Mouse (Mus musculus): ENCODE data around the gene Tmcc2. TPM values are rescaled to one million over a fixed set of nuclear protein-coding genes. Genes with fewer than 3 reads are reported as not detected.

Tmcc2 gene
- polyA plus RNA-seq, 1 experiment from 2014 or later, result 37.2 TPM

DNA sequence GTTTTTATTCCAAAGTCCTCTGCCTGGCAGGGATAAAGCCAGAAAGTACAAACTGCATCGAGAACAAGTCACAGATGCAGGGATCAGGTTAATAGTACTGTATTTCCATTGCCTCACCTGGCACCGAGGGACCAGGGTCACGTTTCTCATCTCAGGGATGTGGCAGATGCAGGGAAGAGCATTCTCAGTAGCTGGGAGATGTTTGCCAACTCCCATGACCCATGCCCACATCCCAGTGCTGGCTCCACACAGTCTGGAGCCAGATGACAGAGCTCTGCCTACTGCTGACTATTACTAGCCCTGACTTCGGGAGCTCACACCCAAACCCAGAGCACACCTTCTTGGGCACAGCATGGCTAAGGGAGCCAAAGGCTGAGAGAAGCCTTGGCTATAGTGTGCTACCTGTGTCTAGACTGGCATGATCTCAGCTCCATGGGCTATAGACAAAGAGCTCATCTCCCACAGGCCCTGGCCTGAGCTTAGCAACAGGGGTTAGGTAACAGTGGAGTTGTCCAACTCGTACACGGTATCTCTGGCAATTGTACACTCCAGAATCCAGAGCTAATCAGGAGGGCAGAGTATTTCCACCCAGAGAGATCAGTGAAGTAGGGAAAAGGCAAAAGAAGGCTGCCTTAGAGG is 18.1 kb downstream of the Tmcc2 start:
- H3K36me3 ChIP-seq (ENCODE audit: insufficient read depth, low read length), result no peaks in the 10 kb centered on the region
- DNase-seq (ENCODE audit: low spot score) (no peak), ATAC-seq (no peak)
- no peak overlapping the region for H3K9ac ChIP-seq (replicated peaks; ENCODE audit: low read depth)
- TF ChIP-seq CTCF (IDR thresholded peaks at IDR 0.05) (no peak), EP300 (IDR thresholded peaks at IDR 0.05) (no peak)
- no peak overlapping the region for H3K4me2 ChIP-seq (replicated peaks; ENCODE audit: low read depth, low read length)
- no peaks in the 10 kb centered on the region for H3K27me3 ChIP-seq (replicated peaks; ENCODE audit: insufficient read depth, low read length)
- H3K4me3 ChIP-seq (ENCODE audit: low read depth, low read length), result no peak overlapping the region
- peaks cover 61% of the 10 kb centered on the region for H3K4me1 ChIP-seq (ENCODE audit: insufficient read depth, low read depth, low read length)
- peak overlapping the region; percentile 75; the same call in 1 of the 2 replicates for H3K27ac ChIP-seq (ENCODE audit: low read length)
- 81% methylated on average over 6 of the region's 6 CpGs for WGBS
- H3K9me3 ChIP-seq (ENCODE audit: low read length), result no peaks in the 10 kb centered on the region

DNA sequence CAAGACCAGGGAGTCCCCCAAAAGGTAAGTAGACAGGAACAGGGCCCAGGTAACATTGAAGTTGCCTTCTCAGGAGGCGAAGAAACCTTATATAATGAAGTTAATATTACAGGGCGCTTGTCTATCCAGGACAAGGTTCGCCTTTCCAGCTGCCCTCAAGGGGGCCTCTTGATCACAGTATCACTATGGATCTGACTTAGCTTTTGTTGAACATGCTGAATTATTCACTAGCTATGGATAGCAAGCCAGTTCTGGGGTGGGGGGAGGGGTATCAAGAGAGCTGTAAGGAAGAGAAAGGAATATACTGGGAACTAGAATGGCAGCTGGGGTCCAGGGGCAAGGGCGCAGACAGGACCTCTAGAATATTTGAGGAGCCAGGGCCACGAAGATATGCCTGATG is 18.7 kb downstream of the Tmcc2 start:
- H3K4me1 ChIP-seq (ENCODE audit: insufficient read depth, low read depth, low read length), result peaks cover 57% of the 10 kb centered on the region
- H3K9ac ChIP-seq (replicated peaks; ENCODE audit: low read depth), result no peak overlapping the region
- DNase-seq (ENCODE audit: low spot score), result no peak
- H3K4me2 ChIP-seq (replicated peaks; ENCODE audit: low read depth, low read length), result no peak overlapping the region
- no peaks in the 10 kb centered on the region for H3K27me3 ChIP-seq (replicated peaks; ENCODE audit: insufficient read depth, low read length)
- 78% methylated on average over 5 of the region's 5 CpGs for whole genome bisulfite sequencing
- no peaks in the 10 kb centered on the region for H3K9me3 ChIP-seq (ENCODE audit: low read length)
- no peaks in the 10 kb centered on the region for H3K36me3 ChIP-seq (ENCODE audit: insufficient read depth, low read length)
- H3K27ac ChIP-seq (ENCODE audit: low read length), result no peak overlapping the region
- no peak overlapping the region for H3K4me3 ChIP-seq (ENCODE audit: low read depth, low read length)
- no peak for ATAC-seq
- TF ChIP-seq EP300 (IDR thresholded peaks at IDR 0.05) (no peak), CTCF (IDR thresholded peaks at IDR 0.05) (no peak)

DNA sequence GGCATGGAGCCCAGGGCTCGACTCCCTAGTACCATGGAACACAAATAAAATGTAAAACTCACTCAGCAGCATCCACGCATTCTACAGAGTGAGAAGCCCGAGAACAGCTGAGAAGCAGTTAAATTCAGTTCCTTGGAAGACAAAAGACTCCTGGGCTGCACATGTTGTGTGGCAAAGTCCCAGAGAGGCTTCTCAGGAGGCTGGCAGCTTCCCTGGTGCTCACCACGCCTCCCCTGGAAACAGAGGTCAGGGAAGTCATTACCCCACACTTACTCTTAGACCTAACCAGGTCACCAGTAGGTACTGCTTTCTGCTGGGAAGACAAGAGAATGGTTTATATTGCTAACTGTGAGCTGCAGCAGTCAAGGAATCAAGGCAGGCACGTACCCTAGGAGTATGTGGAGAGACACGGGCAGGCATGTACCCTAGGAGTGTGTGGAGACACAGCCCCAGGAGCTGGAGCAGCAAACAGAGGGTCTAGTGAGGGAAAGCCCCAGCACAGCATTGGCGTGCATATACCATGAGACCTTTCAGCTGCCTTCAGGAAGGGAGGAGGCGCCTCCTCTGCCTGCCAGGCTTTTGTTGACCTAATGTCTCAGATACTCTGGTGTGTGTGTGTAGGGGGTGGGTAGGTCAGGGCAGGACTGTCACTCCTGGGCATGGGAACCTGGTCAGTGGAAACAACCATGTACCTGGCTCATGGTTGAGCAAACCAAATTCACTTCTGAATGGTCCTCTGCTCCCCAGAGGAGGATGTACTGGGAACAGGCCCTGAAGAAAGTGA is 19.6 kb downstream of the Tmcc2 start:
- WGBS, result 41% methylated on average over 8 of the region's 8 CpGs
- Histone ChIP-seq H3K27ac (ENCODE audit: low read length) (peak overlapping the region; percentile 51), H3K27me3 (replicated peaks; ENCODE audit: insufficient read depth, low read length) (no peaks in the 10 kb centered on the region), H3K4me2 (replicated peaks; ENCODE audit: low read depth, low read length) (no peak overlapping the region), H3K9ac (replicated peaks; ENCODE audit: low read depth) (no peak overlapping the region), H3K36me3 (ENCODE audit: insufficient read depth, low read length) (no peaks in the 10 kb centered on the region), H3K4me1 (ENCODE audit: insufficient read depth, low read depth, low read length) (peaks cover 50% of the 10 kb centered on the region), H3K9me3 (ENCODE audit: low read length) (no peaks in the 10 kb centered on the region), H3K4me3 (ENCODE audit: low read depth, low read length) (no peak overlapping the region)
- TF ChIP-seq CTCF (IDR thresholded peaks at IDR 0.05) (no peak), EP300 (IDR thresholded peaks at IDR 0.05) (peak; percentile 39; the same call in 1 of the 2 replicates)
- peak; percentile 69 for DNase-seq (ENCODE audit: low spot score)
- peak; percentile 17; the same call in 1 of the 2 replicates for ATAC-seq

DNA sequence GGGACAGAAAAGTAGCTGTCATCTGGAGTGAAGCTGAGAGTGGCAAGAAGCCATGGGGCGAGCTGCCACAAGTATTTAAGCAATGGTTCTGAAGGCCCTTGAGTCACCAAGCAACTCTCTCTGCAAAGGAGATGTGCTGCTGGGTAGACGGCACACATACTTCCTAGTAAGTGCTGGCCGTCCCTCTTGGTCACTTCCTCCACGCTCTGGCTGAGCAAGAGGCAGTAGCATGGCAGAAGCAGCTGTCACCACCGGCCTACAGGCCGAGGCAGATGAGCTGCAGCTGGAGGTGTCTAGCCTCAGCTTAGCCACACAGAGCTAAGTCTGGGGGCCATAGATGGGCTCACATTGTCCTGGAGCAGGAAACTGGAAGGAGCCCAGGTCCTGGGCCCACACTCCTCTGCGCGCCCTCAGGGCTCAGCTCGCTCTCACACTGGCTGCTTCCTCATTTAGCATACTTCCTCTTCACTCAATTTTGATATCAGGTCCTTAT is 20.4 kb downstream of the Tmcc2 start:
- Histone ChIP-seq H3K9ac (replicated peaks; ENCODE audit: low read depth) (no peak overlapping the region), H3K4me3 (ENCODE audit: low read depth, low read length) (no peak overlapping the region), H3K4me1 (ENCODE audit: insufficient read depth, low read depth, low read length) (peaks cover 48% of the 10 kb centered on the region), H3K27ac (ENCODE audit: low read length) (peak overlapping the region; percentile 51), H3K36me3 (ENCODE audit: insufficient read depth, low read length) (no peaks in the 10 kb centered on the region), H3K9me3 (ENCODE audit: low read length) (no peaks in the 10 kb centered on the region), H3K27me3 (replicated peaks; ENCODE audit: insufficient read depth, low read length) (no peaks in the 10 kb centered on the region), H3K4me2 (replicated peaks; ENCODE audit: low read depth, low read length) (no peak overlapping the region)
- ATAC-seq (peak; percentile 73), DNase-seq (ENCODE audit: low spot score) (peak; percentile 92)
- 29% methylated on average over 9 of the region's 9 CpGs for WGBS
- TF ChIP-seq CTCF (IDR thresholded peaks at IDR 0.05) (no peak), EP300 (IDR thresholded peaks at IDR 0.05) (0 out of 2 replicates have a peak, but pooled peaks have one; percentile 27)

DNA sequence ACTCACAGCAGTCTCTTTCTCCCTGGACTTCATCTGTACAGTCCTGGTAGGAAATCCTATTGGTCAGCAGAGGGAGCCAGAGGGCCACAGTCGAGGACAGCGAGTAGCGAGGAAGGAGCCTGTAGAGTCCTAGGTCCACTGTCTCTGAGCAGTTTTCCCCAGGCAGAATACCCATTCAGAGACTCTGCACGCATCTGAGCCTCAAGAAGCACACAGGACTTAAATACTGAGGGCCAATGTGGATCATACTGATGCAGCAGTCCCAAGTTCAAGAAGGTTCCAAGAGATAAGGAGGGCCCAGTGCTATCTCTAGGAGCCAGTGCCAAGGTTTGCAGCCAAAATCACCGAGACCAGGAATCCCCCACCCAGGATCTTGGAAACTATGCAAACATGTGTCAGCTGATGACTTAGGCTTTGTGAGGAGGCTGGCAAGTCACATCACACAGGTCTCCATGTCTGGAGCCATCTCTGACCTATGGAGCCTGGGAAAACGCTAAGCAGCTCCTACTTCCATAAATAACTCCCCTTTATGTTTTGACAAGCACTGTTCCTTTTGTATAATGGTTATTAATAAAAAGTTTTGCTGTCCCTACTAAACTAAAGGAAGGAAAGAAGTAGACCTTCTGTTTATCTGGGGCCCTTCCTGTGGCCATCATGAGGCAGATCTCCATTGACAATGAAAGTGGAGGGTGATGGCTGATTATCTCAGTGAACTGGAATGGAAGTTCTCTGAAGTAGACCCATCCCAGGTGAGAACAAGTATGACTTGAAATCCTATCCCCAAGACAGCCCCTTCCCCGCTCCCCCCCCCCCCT is 23.2 kb downstream of the Tmcc2 start:
- H3K9me3 ChIP-seq (ENCODE audit: low read length), result no peaks in the 10 kb centered on the region
- no peaks in the 10 kb centered on the region for H3K36me3 ChIP-seq (ENCODE audit: insufficient read depth, low read length)
- TF ChIP-seq CTCF (IDR thresholded peaks at IDR 0.05) (peak; percentile 98), EP300 (IDR thresholded peaks at IDR 0.05) (peak; percentile 85)
- no peak overlapping the region for H3K9ac ChIP-seq (replicated peaks; ENCODE audit: low read depth)
- peaks cover 21% of the 10 kb centered on the region for H3K4me1 ChIP-seq (ENCODE audit: insufficient read depth, low read depth, low read length)
- H3K4me3 ChIP-seq (ENCODE audit: low read depth, low read length), result no peak overlapping the region
- no peak overlapping the region for H3K27ac ChIP-seq (ENCODE audit: low read length)
- H3K27me3 ChIP-seq (replicated peaks; ENCODE audit: insufficient read depth, low read length), result no peaks in the 10 kb centered on the region
- DNase-seq (ENCODE audit: low spot score) (peak; percentile 94), ATAC-seq (peak; percentile 66)
- 22% methylated on average over 7 of the region's 7 CpGs for WGBS
- peak overlapping the region; percentile 35; the same call in 1 of the 2 replicates for H3K4me2 ChIP-seq (replicated peaks; ENCODE audit: low read depth, low read length)

DNA sequence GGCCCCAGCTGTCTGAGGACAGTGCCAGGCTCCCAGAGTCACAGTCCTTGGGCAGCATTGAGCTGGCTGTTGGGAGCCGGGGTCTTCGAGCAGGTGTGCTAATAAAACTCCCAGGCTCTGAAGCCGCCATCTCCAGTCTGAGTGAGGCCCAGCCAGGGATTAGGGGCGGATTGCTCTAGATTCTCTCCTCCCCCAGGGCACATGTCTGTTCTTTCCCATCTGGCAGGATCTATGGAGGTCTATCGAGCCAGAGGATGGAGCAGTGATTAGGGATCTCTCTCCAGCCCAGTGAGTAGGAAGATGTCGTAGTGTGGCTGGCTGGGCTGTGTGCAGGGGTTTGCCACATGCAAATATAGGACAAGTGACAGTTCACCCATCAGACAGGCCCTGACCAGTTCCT is 24.1 kb downstream of the Tmcc2 start:
- Histone ChIP-seq H3K9ac (replicated peaks; ENCODE audit: low read depth) (no peak overlapping the region), H3K4me3 (ENCODE audit: low read depth, low read length) (peak overlapping the region; percentile 19; the same call in 1 of the 2 replicates), H3K4me2 (replicated peaks; ENCODE audit: low read depth, low read length) (peak overlapping the region; percentile 35), H3K9me3 (ENCODE audit: low read length) (no peaks in the 10 kb centered on the region), H3K4me1 (ENCODE audit: insufficient read depth, low read depth, low read length) (peaks cover 14% of the 10 kb centered on the region), H3K27ac (ENCODE audit: low read length) (no peak overlapping the region), H3K27me3 (replicated peaks; ENCODE audit: insufficient read depth, low read length) (no peaks in the 10 kb centered on the region), H3K36me3 (ENCODE audit: insufficient read depth, low read length) (no peaks in the 10 kb centered on the region)
- no peak for DNase-seq (ENCODE audit: low spot score)
- 86% methylated on average over 6 of the region's 6 CpGs for WGBS
- ATAC-seq, result no peak
- TF ChIP-seq CTCF (IDR thresholded peaks at IDR 0.05) (no peak), EP300 (IDR thresholded peaks at IDR 0.05) (no peak)

Measured in lung, postnatal 0 days (tissue).